Mouse (Mus musculus) liver, embryonic 15.5 days (tissue): ENCODE measurements around the gene Plekha5. TPM values are rescaled to one million over a fixed set of nuclear protein-coding genes. Genes with fewer than 3 reads are reported as not detected.
"Not testable (repeated sequence)": the region's sequence is repeated elsewhere in the genome, so short reads cannot be mapped to it uniquely, and the experiment has no call there.

Experiments
- ATAC-seq: fragments of 200-750 bp; cut with Nextera tagmentation; 2 replicates; pipeline ENCODE4 v1.8.0; 2017; ENCODE audit warnings: moderate number of reproducible peaks, mild to moderate bottlenecking, moderate library complexity; ENCODE audit not compliant: insufficient read depth
- H3K27ac ChIP-seq: fragments of 300-500 bp; sonication (generic); replicated peaks from 2 replicates; pipeline ENCODE4 v1.5.1; 2015; ENCODE audit warnings: mild to moderate bottlenecking, inconsistent platforms
- H3K27me3 ChIP-seq: fragments of 300-500 bp; sonication (generic); 2 replicates; pipeline ENCODE4 v1.6.1; 2015; ENCODE audit warnings: mild to moderate bottlenecking, inconsistent platforms
- H3K36me3 ChIP-seq: fragments of 300-500 bp; sonication (generic); replicated peaks from 2 replicates; pipeline ENCODE4 v1.6.1; 2015; ENCODE audit warnings: moderate library complexity, mild to moderate bottlenecking, inconsistent platforms
- H3K4me1 ChIP-seq: fragments of 300-500 bp; sonication (generic); replicated peaks from 2 replicates; pipeline ENCODE4 v1.6.1; 2015; ENCODE audit warnings: inconsistent platforms
- H3K4me2 ChIP-seq: fragments of 300-500 bp; sonication (generic); 2 replicates; pipeline ENCODE4 v1.6.1; 2015; ENCODE audit warnings: moderate library complexity, mild to moderate bottlenecking, inconsistent platforms
- H3K4me3 ChIP-seq: fragments of 300-500 bp; sonication (generic); replicated peaks from 2 replicates; pipeline ENCODE4 v1.5.1; 2015; ENCODE audit warnings: mild to moderate bottlenecking, inconsistent platforms
- H3K9ac ChIP-seq: fragments of 300-500 bp; sonication (generic); 2 replicates; pipeline ENCODE4 v1.6.1; 2015; ENCODE audit warnings: moderate library complexity, mild to moderate bottlenecking, inconsistent platforms
- H3K9me3 ChIP-seq: fragments of 300-500 bp; sonication (generic); replicated peaks from 2 replicates; pipeline ENCODE4 v1.6.1; 2016; ENCODE audit warnings: inconsistent platforms
- WGBS: fragments of 180-500 bp; shearing (Covaris S2); methylation state at CpG from one replicate; pipeline ENCODE4 v1.1.7; 2015; ENCODE audit warnings: mixed read lengths; ENCODE audit not compliant: insufficient replicate concordance; 5-methylcytosine and 5-hydroxymethylcytosine counted together
- polyA plus RNA-seq: library from polyadenylated mRNA; unstranded; fragments of >200 nt; fragmentation: Nextera tagmentation; extraction: Ambion mirVana; gene quantifications from 2 replicates; pipeline ENCODE4 v1.2.1, GENCODE M21; 2015

Gene Plekha5
- polyA plus RNA-seq, 1 experiment from 2014 or later: 4.0 TPM

GRCm38 (mm10) chr6:140490921-140491537 is 67.2 kb downstream of the Plekha5 start:
- Histone ChIP-seq H3K4me3 (no peak overlapping the region), H3K4me1 (peaks cover 11% of the 10 kb centered on the region; the same call in 1 of the 2 replicates), H3K27me3 (no peaks in the 10 kb centered on the region), H3K9me3 (no peaks in the 10 kb centered on the region), H3K27ac (no peak overlapping the region), H3K36me3 (no peaks in the 10 kb centered on the region), H3K9ac (no peak overlapping the region), H3K4me2 (no peak overlapping the region)
- 60% methylated on average over 18 of the region's 18 CpGs for WGBS
- no peak for ATAC-seq

- H3K9ac ChIP-seq: no peak overlapping the region
- no peak overlapping the region for H3K27ac ChIP-seq
- H3K36me3 ChIP-seq: no peaks in the 10 kb centered on the region
- H3K4me1 ChIP-seq: peaks cover 8% of the 10 kb centered on the region; the same call in 1 of the 2 replicates
- no peaks in the 10 kb centered on the region for H3K27me3 ChIP-seq
- no peak overlapping the region for H3K4me2 ChIP-seq
- no peaks in the 10 kb centered on the region for H3K9me3 ChIP-seq
- no peak overlapping the region for H3K4me3 ChIP-seq
- 61% methylated on average over 6 of the region's 6 CpGs for WGBS
- ATAC-seq: no peak
These were observed 68.2 kb downstream of the Plekha5 start for GRCm38 (mm10) chr6:140492043-140492442.

- ATAC-seq: no peak
- Histone ChIP-seq H3K27me3 (no peaks in the 10 kb centered on the region), H3K4me3 (no peak overlapping the region), H3K27ac (no peak overlapping the region), H3K4me1 (no peaks in the 10 kb centered on the region), H3K9me3 (no peaks in the 10 kb centered on the region), H3K4me2 (no peak overlapping the region), H3K36me3 (no peaks in the 10 kb centered on the region), H3K9ac (no peak overlapping the region)
- 72% methylated on average over 3 of the region's 3 CpGs for WGBS
These were observed 74.2 kb downstream of the Plekha5 start for GRCm38 (mm10) chr6:140498074-140498473.

GRCm38 (mm10) chr6:140498958-140499357 is 75.1 kb downstream of the Plekha5 start:
- WGBS: 52% methylated on average over 4 of the region's 4 CpGs
- H3K9ac ChIP-seq: no peak overlapping the region
- ATAC-seq: no peak

GRCm38 (mm10) chr6:140500829-140501228 is 77.0 kb downstream of the Plekha5 start:
- ATAC-seq, H3K36me3 ChIP-seq, H3K9ac ChIP-seq, H3K27ac ChIP-seq, H3K4me2 ChIP-seq, H3K9me3 ChIP-seq, H3K4me3 ChIP-seq, H3K4me1 ChIP-seq, H3K27me3 ChIP-seq: not testable (repeated sequence)
- WGBS: 26% methylated on average over 1 of the region's 1 CpGs

More at GRCm38 (mm10) chr6:140498958-140499357, 75.1 kb downstream of the Plekha5 start:
- no peak overlapping the region for H3K27ac ChIP-seq
- H3K4me3 ChIP-seq: no peak overlapping the region
- no peaks in the 10 kb centered on the region for H3K4me1 ChIP-seq
- H3K27me3 ChIP-seq: no peaks in the 10 kb centered on the region
- H3K4me2 ChIP-seq: no peak overlapping the region
- no peaks in the 10 kb centered on the region for H3K9me3 ChIP-seq
- no peaks in the 10 kb centered on the region for H3K36me3 ChIP-seq

- 61% methylated on average over 7 of the region's 7 CpGs for WGBS
- no peaks in the 10 kb centered on the region for H3K36me3 ChIP-seq
- no peak overlapping the region for H3K9ac ChIP-seq
- H3K4me2 ChIP-seq: no peak overlapping the region
- no peaks in the 10 kb centered on the region for H3K4me1 ChIP-seq
- no peaks in the 10 kb centered on the region for H3K9me3 ChIP-seq
- H3K27ac ChIP-seq: no peak overlapping the region
- no peak for ATAC-seq
- no peaks in the 10 kb centered on the region for H3K27me3 ChIP-seq
- H3K4me3 ChIP-seq: no peak overlapping the region
These were observed 78.0 kb downstream of the Plekha5 start for GRCm38 (mm10) chr6:140501841-140502240.

GRCm38 (mm10) chr6:140504796-140505195 is 80.9 kb downstream of the Plekha5 start:
- 66% methylated on average over 10 of the region's 10 CpGs for WGBS
- H3K27me3 ChIP-seq: no peaks in the 10 kb centered on the region
- H3K4me2 ChIP-seq: no peak overlapping the region
- H3K36me3 ChIP-seq: no peaks in the 10 kb centered on the region
- no peak overlapping the region for H3K4me3 ChIP-seq
- H3K9ac ChIP-seq: no peak overlapping the region
- H3K4me1 ChIP-seq: peaks cover 4% of the 10 kb centered on the region; the same call in 1 of the 2 replicates
- no peaks in the 10 kb centered on the region for H3K9me3 ChIP-seq
- H3K27ac ChIP-seq: no peak overlapping the region
- ATAC-seq: no peak

- H3K9me3 ChIP-seq: no peaks in the 10 kb centered on the region
- no peak overlapping the region for H3K27ac ChIP-seq
- H3K4me3 ChIP-seq: no peak overlapping the region
- H3K4me1 ChIP-seq: peaks cover 4% of the 10 kb centered on the region; the same call in 1 of the 2 replicates
- no peaks in the 10 kb centered on the region for H3K27me3 ChIP-seq
- no peak for ATAC-seq
- 44% methylated on average over 3 of the region's 3 CpGs for WGBS
- H3K9ac ChIP-seq: no peak overlapping the region
- no peaks in the 10 kb centered on the region for H3K36me3 ChIP-seq
- no peak overlapping the region for H3K4me2 ChIP-seq
These were observed 83.8 kb downstream of the Plekha5 start for GRCm38 (mm10) chr6:140507605-140508004.

GRCm38 (mm10) chr6:140508475-140509150 is 84.8 kb downstream of the Plekha5 start:
- Histone ChIP-seq H3K4me2 (no peak overlapping the region), H3K27me3 (no peaks in the 10 kb centered on the region), H3K9me3 (no peaks in the 10 kb centered on the region), H3K4me3 (no peak overlapping the region), H3K27ac (no peak overlapping the region), H3K4me1 (peaks cover 4% of the 10 kb centered on the region; the same call in 1 of the 2 replicates), H3K36me3 (no peaks in the 10 kb centered on the region), H3K9ac (no peak overlapping the region)
- no peak; the same call in 1 of the 2 replicates for ATAC-seq
- 74% methylated on average over 13 of the region's 13 CpGs for WGBS

GRCm38 (mm10) chr6:140509151-140509530 is 85.3 kb downstream of the Plekha5 start:
- H3K4me2 ChIP-seq: no peak overlapping the region
- peaks cover 5% of the 10 kb centered on the region; the same call in 1 of the 2 replicates for H3K4me1 ChIP-seq
- no peaks in the 10 kb centered on the region for H3K27me3 ChIP-seq
- no peaks in the 10 kb centered on the region for H3K36me3 ChIP-seq
- H3K9me3 ChIP-seq: no peaks in the 10 kb centered on the region
- no peak overlapping the region for H3K4me3 ChIP-seq
- H3K9ac ChIP-seq: no peak overlapping the region
- WGBS: 32% methylated on average over 9 of the region's 9 CpGs
- no peak overlapping the region for H3K27ac ChIP-seq
- ATAC-seq: no peak

- Histone ChIP-seq H3K36me3 (no peaks in the 10 kb centered on the region), H3K4me2 (no peak overlapping the region), H3K27ac (no peak overlapping the region), H3K27me3 (no peaks in the 10 kb centered on the region), H3K9me3 (no peaks in the 10 kb centered on the region), H3K4me1 (peaks cover 8% of the 10 kb centered on the region), H3K9ac (no peak overlapping the region), H3K4me3 (no peak overlapping the region)
- WGBS: 55% methylated on average over 1 of the region's 1 CpGs
- ATAC-seq: no peak
These were observed 88.2 kb downstream of the Plekha5 start for GRCm38 (mm10) chr6:140512016-140512415.
